Mouse (Mus musculus) stomach, postnatal 0 days (tissue): ENCODE measurements around the gene Zfhx3. TPM values are rescaled to one million over a fixed set of nuclear protein-coding genes. Genes with fewer than 3 reads are reported as not detected.

Experiments
- ATAC-seq: fragments of 200-750 bp; cut with Nextera tagmentation; 2 replicates; pipeline ENCODE4 v1.8.0; 2017; ENCODE audit not compliant: low FRiP score, low TSS enrichment
- DNase-seq: peaks from one replicate; pipeline ENCODE4 v3.0.0-alpha.2; 2016; ENCODE audit warnings: low spot score
- H3K27ac ChIP-seq: fragments of 300-500 bp; sonication (generic); replicated peaks from 2 replicates; pipeline ENCODE4 v1.5.1; 2014; ENCODE audit warnings: mild to moderate bottlenecking, control low read depth
- H3K27me3 ChIP-seq: fragments of 300-500 bp; sonication (generic); 2 replicates; pipeline ENCODE4 v1.6.1; 2014; ENCODE audit warnings: low read length; ENCODE audit not compliant: control insufficient read depth, insufficient read depth
- H3K36me3 ChIP-seq: fragments of 300-500 bp; sonication (generic); 2 replicates; pipeline ENCODE4 v1.6.1; 2014; ENCODE audit warnings: low read length, mixed read lengths; ENCODE audit not compliant: control insufficient read depth, insufficient read depth
- H3K4me1 ChIP-seq: fragments of 300-500 bp; sonication (generic); replicated peaks from 2 replicates; pipeline ENCODE4 v1.6.1; 2014; ENCODE audit warnings: antibody characterized with exemption; ENCODE audit not compliant: control insufficient read depth, insufficient read depth
- H3K4me2 ChIP-seq: fragments of 300-500 bp; sonication (generic); replicated peaks from 2 replicates; pipeline ENCODE4 v1.6.1; 2014; ENCODE audit warnings: low read depth, mild to moderate bottlenecking, control low read depth, moderate library complexity
- H3K4me3 ChIP-seq: fragments of 300-500 bp; sonication (generic); 2 replicates; pipeline ENCODE4 v1.5.1; 2014; ENCODE audit warnings: low read depth, low read length, control low read depth
- H3K9ac ChIP-seq: fragments of 300-500 bp; sonication (generic); 2 replicates; pipeline ENCODE4 v1.6.1; 2014; ENCODE audit warnings: mild to moderate bottlenecking, low read length, control low read depth, mixed read lengths
- H3K9me3 ChIP-seq: fragments of 300-500 bp; sonication (generic); 2 replicates; pipeline ENCODE4 v1.6.1; 2016; ENCODE audit warnings: low read length; ENCODE audit not compliant: control insufficient read depth
- CTCF ChIP-seq: IDR thresholded peaks from 2 replicates; pipeline ENCODE4 v1.5.1; 2016; ENCODE audit warnings: antibody characterized with exemption, low read depth, mild to moderate bottlenecking, moderate library complexity
- EP300 ChIP-seq: optimal IDR thresholded peaks from 2 replicates; pipeline ENCODE3; 2016; ENCODE audit warnings: antibody characterized with exemption
- WGBS: fragments of 180-500 bp; shearing (Covaris S2); extraction: QIAGEN DNeasy Blood & Tissue Kit; methylation state at CpG from one replicate; pipeline ENCODE4 v1.1.7; 2014; 5-methylcytosine and 5-hydroxymethylcytosine counted together
- polyA plus RNA-seq: library from polyadenylated mRNA; unstranded; fragments of >200 nt; fragmentation: Nextera tagmentation; extraction: Ambion mirVana; gene quantifications from 2 replicates; pipeline ENCODE4 v1.2.1, GENCODE M21; 2015

Gene Zfhx3
- polyA plus RNA-seq, 1 experiment from 2014 or later: 4.6 TPM

DNA sequence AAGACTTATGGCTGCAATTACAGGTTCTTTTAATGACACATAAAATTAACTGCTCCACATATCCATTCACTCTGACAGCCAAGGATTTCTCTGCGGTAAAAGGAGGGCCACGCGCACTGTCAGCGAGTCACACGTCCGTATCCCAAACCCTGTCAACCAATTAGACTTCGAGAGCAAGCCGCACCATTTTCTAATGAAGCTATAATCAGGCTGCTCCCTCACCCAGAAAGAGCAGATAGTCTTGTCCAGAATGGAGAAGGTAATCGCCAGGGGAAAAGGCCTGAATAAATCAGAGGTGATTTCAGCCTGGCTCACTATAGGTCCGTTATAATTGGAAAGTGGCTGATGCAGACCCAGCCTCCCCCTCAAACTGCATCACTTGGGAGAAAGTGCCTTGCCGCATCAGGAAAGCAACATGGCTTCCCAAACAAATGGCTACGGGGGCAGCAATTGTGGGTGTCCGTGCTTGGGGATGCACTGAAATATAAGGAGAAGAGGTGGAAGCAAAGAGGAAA is 494.9 kb downstream of the Zfhx3 start:
- Histone ChIP-seq H3K9me3 (no peaks in the 10 kb centered on the region), H3K27ac (no peak overlapping the region), H3K36me3 (no peaks in the 10 kb centered on the region), H3K4me2 (no peak overlapping the region), H3K4me3 (no peak overlapping the region), H3K9ac (no peak overlapping the region), H3K27me3 (no peaks in the 10 kb centered on the region), H3K4me1 (no peaks in the 10 kb centered on the region)
- TF ChIP-seq EP300 (no peak), CTCF (no peak)
- 91% methylated on average over 13 of the region's 13 CpGs for WGBS
- ATAC-seq (no peak), DNase-seq (no peak)

DNA sequence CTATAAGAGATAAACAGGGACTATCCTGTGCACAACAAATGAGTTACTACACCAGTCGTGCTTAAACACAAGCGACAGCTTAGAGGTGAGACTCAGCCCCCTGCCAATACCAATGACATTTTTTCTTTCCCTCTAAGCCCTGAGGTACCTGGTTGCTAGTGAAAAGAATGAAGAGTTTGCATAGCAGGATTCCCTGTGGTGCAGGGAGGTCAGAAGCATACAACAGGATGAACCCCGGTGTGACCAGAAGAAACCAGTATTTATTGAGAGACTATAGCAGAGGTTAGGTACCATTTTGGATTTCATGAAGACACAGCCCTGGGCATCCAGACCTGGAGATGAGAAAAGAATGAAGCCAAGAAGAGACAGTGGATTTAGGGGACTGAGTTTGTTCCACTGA is 498.0 kb downstream of the Zfhx3 start:
- TF ChIP-seq CTCF (no peak), EP300 (no peak)
- H3K4me1 ChIP-seq: no peaks in the 10 kb centered on the region
- H3K27ac ChIP-seq: no peak overlapping the region
- WGBS: 66% methylated on average over 3 of the region's 3 CpGs
- no peak overlapping the region for H3K9ac ChIP-seq
- ATAC-seq (no peak), DNase-seq (no peak)
- H3K27me3 ChIP-seq: no peaks in the 10 kb centered on the region
- no peaks in the 10 kb centered on the region for H3K9me3 ChIP-seq
- no peak overlapping the region for H3K4me3 ChIP-seq
- H3K4me2 ChIP-seq: no peak overlapping the region
- no peaks in the 10 kb centered on the region for H3K36me3 ChIP-seq

DNA sequence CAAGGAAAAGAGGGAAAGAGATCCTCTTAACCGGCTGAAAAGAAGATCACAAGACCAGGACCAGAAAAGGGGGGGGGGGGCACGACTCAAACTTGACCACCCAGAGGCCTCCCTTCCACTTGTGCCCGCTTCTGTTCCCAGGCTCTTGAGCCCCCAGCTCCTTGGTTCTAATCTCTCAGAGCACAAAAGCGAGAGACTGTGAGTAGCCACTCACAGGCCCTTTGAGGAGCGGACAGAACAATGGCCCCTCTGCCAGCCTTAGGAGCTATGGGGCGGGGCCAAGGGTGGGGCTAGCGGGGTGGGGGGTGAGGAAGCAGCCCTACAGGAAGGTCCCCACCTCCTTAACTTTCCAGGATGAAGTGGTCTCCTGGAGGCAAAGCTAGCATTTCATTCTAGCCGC is 508.4 kb downstream of the Zfhx3 start:
- H3K27ac ChIP-seq: no peak overlapping the region
- no peaks in the 10 kb centered on the region for H3K27me3 ChIP-seq
- 48% methylated on average over 8 of the region's 8 CpGs for WGBS
- ATAC-seq (no peak), DNase-seq (no peak)
- H3K9me3 ChIP-seq: no peaks in the 10 kb centered on the region
- H3K4me2 ChIP-seq: no peak overlapping the region
- H3K4me3 ChIP-seq: no peak overlapping the region
- H3K36me3 ChIP-seq: no peaks in the 10 kb centered on the region
- no peak overlapping the region for H3K9ac ChIP-seq
- no peaks in the 10 kb centered on the region for H3K4me1 ChIP-seq
- TF ChIP-seq EP300: no peak
- TF ChIP-seq CTCF: no peak

GRCm38 (mm10) chr8:108454561-108455311 is 512.3 kb downstream of the Zfhx3 start:
- DNase-seq (no peak), ATAC-seq (no peak)
- Histone ChIP-seq H3K9me3 (no peaks in the 10 kb centered on the region), H3K4me3 (no peak overlapping the region), H3K4me1 (no peaks in the 10 kb centered on the region), H3K36me3 (no peaks in the 10 kb centered on the region), H3K27me3 (no peaks in the 10 kb centered on the region), H3K4me2 (no peak overlapping the region), H3K9ac (no peak overlapping the region), H3K27ac (no peak overlapping the region)
- 64% methylated on average over 18 of the region's 18 CpGs for WGBS
- TF ChIP-seq CTCF (no peak), EP300 (no peak)

- ATAC-seq: no peak
- Histone ChIP-seq H3K4me3 (no peak overlapping the region), H3K9ac (no peak overlapping the region), H3K27ac (no peak overlapping the region), H3K4me1 (no peaks in the 10 kb centered on the region), H3K27me3 (no peaks in the 10 kb centered on the region), H3K9me3 (no peaks in the 10 kb centered on the region), H3K36me3 (no peaks in the 10 kb centered on the region), H3K4me2 (no peak overlapping the region)
- 60% methylated on average over 5 of the region's 6 CpGs for WGBS
- TF ChIP-seq EP300: no peak
- TF ChIP-seq CTCF: no peak
- DNase-seq: no peak
Measured at GRCm38 (mm10) chr8:108466653-108467052, 524.2 kb downstream of the Zfhx3 start.
